Mouse (Mus musculus) liver, embryonic 18 days (tissue): ENCODE data around the gene Chrna5. TPM values are rescaled to one million over a fixed set of nuclear protein-coding genes. Genes with fewer than 3 reads are reported as not detected.

Experiments
- polyA plus RNA-seq: library from polyadenylated mRNA; depleted of rRNA; stranded (reverse); fragments of >200 nt; gene quantifications from 2 replicates; pipeline ENCODE4 v1.2.3, GENCODE M21; 2012; rRNA removed

Gene Chrna5
- polyA plus RNA-seq: 0.01 and 0.02 TPM in 2 replicates

DNA sequence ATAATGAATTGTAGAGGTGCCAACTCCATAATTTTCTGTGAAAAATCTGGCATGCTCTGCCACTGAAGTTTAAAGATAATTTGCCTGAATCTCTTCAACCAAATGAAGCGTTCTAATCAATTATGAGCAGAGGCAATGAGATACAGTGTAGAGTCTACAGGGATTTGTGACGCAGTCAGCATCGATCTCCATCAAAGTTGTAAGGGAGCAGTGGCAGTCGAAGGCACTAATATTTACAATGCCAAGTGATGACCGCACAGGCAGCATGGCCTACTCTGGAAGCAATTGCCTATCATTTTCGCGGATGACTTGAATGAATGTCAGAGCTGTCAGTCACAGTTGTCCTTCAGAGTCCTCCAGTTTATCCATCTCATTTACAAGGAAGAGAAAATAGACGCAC is at the start of gene Chrna5:
TSS of gene Chrna5 (plus strand) at position 207 of the 400 bp plus-strand sequence.

DNA sequence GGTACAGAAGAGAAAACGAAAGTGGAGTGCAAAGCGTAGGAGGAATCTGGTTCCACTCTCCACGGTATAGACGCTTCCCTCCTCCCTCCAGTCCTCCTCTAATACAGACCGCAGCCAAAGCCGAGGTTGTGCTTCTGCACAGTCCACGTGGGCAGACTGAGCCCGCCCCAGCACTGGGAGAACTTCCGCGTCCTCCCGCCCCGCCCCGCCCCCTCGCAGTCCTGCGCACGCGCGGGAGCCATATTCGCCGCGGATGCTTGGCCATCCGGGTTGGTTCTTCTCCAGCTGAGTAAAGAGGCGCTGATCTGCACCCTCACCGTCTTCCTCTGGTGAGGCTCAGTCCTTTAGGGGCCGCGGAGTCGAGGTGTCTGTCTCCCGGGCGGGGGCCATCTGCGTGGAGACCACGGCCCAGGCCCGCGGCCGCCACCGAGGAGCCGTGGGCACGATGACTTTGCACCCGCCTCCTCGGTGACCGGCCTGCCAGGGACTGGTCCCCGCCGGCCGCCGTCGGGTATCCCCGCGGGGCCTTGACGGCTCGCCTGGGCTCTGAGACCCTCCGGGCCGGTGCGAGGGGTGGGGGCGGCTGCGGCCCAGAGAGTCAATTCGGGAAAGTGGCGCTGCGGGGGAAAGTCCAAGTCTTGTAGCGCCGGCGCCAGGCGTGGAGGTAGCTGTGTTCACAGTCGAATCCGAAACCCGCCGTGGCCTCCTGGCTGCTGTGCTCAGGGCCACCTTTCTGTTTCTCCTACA is 29.9 kb upstream of the Chrna5 start, which contains the start of the genes Psma4 and AY074887:
TSS of gene Psma4 (plus strand) at position 216 of the 747 bp plus-strand sequence.
TSS of gene AY074887 (minus strand) at position 424 of the 747 bp plus-strand sequence.

DNA sequence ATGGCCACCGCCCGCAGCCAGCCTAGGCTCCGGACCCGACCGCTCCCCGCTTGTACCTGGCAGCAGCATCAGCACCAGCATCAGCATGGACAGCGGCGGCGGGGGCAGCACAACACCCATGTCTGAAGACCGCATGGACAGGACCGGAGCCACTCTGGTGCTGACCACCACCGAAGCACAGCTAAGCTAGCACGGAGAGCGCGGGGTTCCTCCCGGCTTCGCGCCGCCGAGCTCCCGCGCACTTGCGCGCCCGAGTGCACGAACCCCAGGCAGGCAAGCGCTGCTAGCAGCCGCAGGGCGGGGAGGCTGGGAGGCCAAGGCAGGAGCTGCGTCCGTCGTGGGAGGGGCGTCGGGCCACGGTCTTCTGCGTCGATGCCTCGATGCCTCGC is 45.6 kb downstream of the Chrna5 start, which contains the start of gene Chrna3:
TSS of gene Chrna3 (minus strand) at position 288 of the 389 bp plus-strand sequence.

DNA sequence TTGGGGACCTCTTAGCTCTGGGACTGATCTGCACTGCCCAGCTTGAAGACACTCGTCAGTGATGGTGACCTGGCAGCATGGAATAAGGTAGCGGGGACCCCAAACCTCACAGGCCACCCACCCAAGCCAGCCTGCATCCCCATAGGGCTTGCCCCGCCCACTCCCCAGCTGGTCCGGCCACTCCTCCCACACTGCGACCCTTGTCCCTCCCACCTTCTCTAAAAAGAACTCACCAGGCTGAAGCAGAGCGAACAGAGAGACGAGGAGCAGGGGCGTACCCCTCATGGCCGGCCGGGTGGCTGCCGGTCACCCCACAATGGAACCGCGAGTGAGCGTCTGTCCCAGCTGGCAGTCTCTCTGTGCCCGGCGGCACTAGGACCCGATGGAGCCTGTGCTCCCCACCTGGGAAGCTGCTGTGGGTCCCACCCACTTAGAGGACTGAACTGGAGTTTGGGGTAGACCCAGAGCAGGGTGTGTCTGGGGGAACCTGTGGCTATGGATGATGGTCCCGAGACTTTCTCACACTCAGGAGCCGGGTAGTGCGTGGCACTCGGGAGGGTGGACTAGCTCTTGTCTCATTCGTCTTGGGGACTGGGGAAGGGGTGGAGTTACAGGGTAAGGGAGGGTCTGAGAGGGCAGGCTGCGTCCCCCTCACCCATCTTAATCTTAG is 67.7 kb downstream of the Chrna5 start, which contains the start of gene Chrnb4:
TSS of gene Chrnb4 (minus strand) at position 569 of the 670 bp plus-strand sequence.

Other genes with a start within 250 kb of the Chrna5 start
- 43.4 and 45.3 TPM in 2 replicates for gene Wdr61, start 246.4 kb upstream of the Chrna5 start, polyA plus RNA-seq
- gene Crabp1, start 216.1 kb upstream of the Chrna5 start, polyA plus RNA-seq: 0.04 TPM in 1 of 2 replicates, not detected in the other
- 10.4 and 11.2 TPM in 2 replicates for gene Ireb2, start 117.1 kb upstream of the Chrna5 start, polyA plus RNA-seq
- gene Hykk, start 63.6 kb upstream of the Chrna5 start, polyA plus RNA-seq: 4.0 and 4.1 TPM in 2 replicates
- gene Psma4, start 30.1 kb upstream of the Chrna5 start, polyA plus RNA-seq: 84.9 and 90.5 TPM in 2 replicates
- not detected in 2 replicates for gene AY074887, start 29.9 kb upstream of the Chrna5 start, polyA plus RNA-seq
- 0.01 TPM in 1 of 2 replicates, not detected in the other for gene Chrna3, start 45.7 kb downstream of the Chrna5 start, polyA plus RNA-seq
- 0.01 TPM in 1 of 2 replicates, not detected in the other for gene Chrnb4, start 67.9 kb downstream of the Chrna5 start, polyA plus RNA-seq
- 4.9 and 5.3 TPM in 2 replicates for gene Ube2q2, start 168.0 kb downstream of the Chrna5 start, polyA plus RNA-seq
- 14.1 and 14.2 TPM in 2 replicates for gene Fbxo22, start 228.0 kb downstream of the Chrna5 start, polyA plus RNA-seq